Mouse (Mus musculus): ENCODE results near the gene Cercam. TPM values are rescaled to one million over a fixed set of nuclear protein-coding genes. Genes with fewer than 3 reads are reported as not detected.
A peak's percentile ranks its signal among the peaks of the same experiment; 100 is the strongest.

Gene Cercam
- polyA plus RNA-seq (2015; fragmentation: Nextera tagmentation; extraction: Ambion mirVana): 24.5 and 24.8 TPM in 2 replicates

- Histone ChIP-seq H3K4me2 (ENCODE audit: low read depth, low read length) (peak within 1 kb of the TSS; percentile 89), H3K27me3 (replicated peaks; ENCODE audit: control insufficient read depth, insufficient read depth, low read length) (no peaks in the 10 kb centered on the region), H3K27ac (ENCODE audit: low read length) (peak within 1 kb of the TSS; percentile 78), H3K4me3 (ENCODE audit: low read length) (peak within 1 kb of the TSS; percentile 60), H3K9ac (ENCODE audit: low read depth, low read length) (peak within 1 kb of the TSS; percentile 71), H3K4me1 (ENCODE audit: control insufficient read depth, insufficient read depth, low read length) (peaks cover 7% of the 10 kb centered on the region; the same call in 1 of the 2 replicates), H3K9me3 (ENCODE audit: control insufficient read depth, low read length) (no peaks in the 10 kb centered on the region), H3K36me3 (ENCODE audit: control insufficient read depth, insufficient read depth, low read length) (no peaks in the 10 kb centered on the region)
- WGBS: under 1% methylated on average over 44 of the region's 44 CpGs
- ATAC-seq: peak; percentile 90
These were observed at the start of gene Cercam for GRCm38 (mm10) chr2:29868949-29869645. Cercam (plus strand) TSS chr2:29869164.

GRCm38 (mm10) chr2:29819363-29819762 is 49.6 kb upstream of the Cercam start:
- peak overlapping the region; percentile 60 for H3K4me2 ChIP-seq (ENCODE audit: low read depth, low read length)
- peak overlapping the region; percentile 73; the same call in 1 of the 2 replicates for H3K9ac ChIP-seq (ENCODE audit: low read depth, low read length)
- no peaks in the 10 kb centered on the region for H3K27me3 ChIP-seq (replicated peaks; ENCODE audit: control insufficient read depth, insufficient read depth, low read length)
- peaks cover 13% of the 10 kb centered on the region for H3K4me1 ChIP-seq (ENCODE audit: control insufficient read depth, insufficient read depth, low read length)
- no peaks in the 10 kb centered on the region for H3K36me3 ChIP-seq (ENCODE audit: control insufficient read depth, insufficient read depth, low read length)
- 15% methylated on average over 2 of the region's 2 CpGs for WGBS
- no peak for ATAC-seq
- H3K9me3 ChIP-seq (ENCODE audit: control insufficient read depth, low read length): no peaks in the 10 kb centered on the region
- no peak overlapping the region for H3K4me3 ChIP-seq (ENCODE audit: low read length)
- H3K27ac ChIP-seq (ENCODE audit: low read length): peak overlapping the region; percentile 98

- under 1% methylated on average over 35 of the region's 35 CpGs for WGBS
- H3K36me3 ChIP-seq (ENCODE audit: control insufficient read depth, insufficient read depth, low read length): no peaks in the 10 kb centered on the region
- peak; percentile 87 for ATAC-seq
- peak within 1 kb of the TSS; percentile 57 for H3K4me3 ChIP-seq (ENCODE audit: low read length)
- peak within 1 kb of the TSS; percentile 73 for H3K9ac ChIP-seq (ENCODE audit: low read depth, low read length)
- peak within 1 kb of the TSS; percentile 60 for H3K4me2 ChIP-seq (ENCODE audit: low read depth, low read length)
- H3K27ac ChIP-seq (ENCODE audit: low read length): peak within 1 kb of the TSS; percentile 98
- H3K4me1 ChIP-seq (ENCODE audit: control insufficient read depth, insufficient read depth, low read length): peaks cover 13% of the 10 kb centered on the region
- no peaks in the 10 kb centered on the region for H3K27me3 ChIP-seq (replicated peaks; ENCODE audit: control insufficient read depth, insufficient read depth, low read length)
- no peaks in the 10 kb centered on the region for H3K9me3 ChIP-seq (ENCODE audit: control insufficient read depth, low read length)
These were observed 48.7 kb upstream of the Cercam start, which contains the start of gene Urm1 for GRCm38 (mm10) chr2:29820025-29820817. Urm1 (plus strand) TSS chr2:29820075.

GRCm38 (mm10) chr2:29826318-29826925 is 42.5 kb upstream of the Cercam start:
- peak overlapping the region; percentile 57 for H3K4me2 ChIP-seq (ENCODE audit: low read depth, low read length)
- 8% methylated on average over 11 of the region's 11 CpGs for WGBS
- peak overlapping the region; percentile 97 for H3K27ac ChIP-seq (ENCODE audit: low read length)
- no peaks in the 10 kb centered on the region; the same call in 1 of the 2 replicates for H3K36me3 ChIP-seq (ENCODE audit: control insufficient read depth, insufficient read depth, low read length)
- H3K9me3 ChIP-seq (ENCODE audit: control insufficient read depth, low read length): no peaks in the 10 kb centered on the region
- H3K4me1 ChIP-seq (ENCODE audit: control insufficient read depth, insufficient read depth, low read length): peaks cover 3% of the 10 kb centered on the region; the same call in 1 of the 2 replicates
- peak overlapping the region; percentile 79 for H3K4me3 ChIP-seq (ENCODE audit: low read length)
- no peaks in the 10 kb centered on the region for H3K27me3 ChIP-seq (replicated peaks; ENCODE audit: control insufficient read depth, insufficient read depth, low read length)
- ATAC-seq: peak; percentile 17; the same call in 1 of the 2 replicates
- peak overlapping the region; percentile 77 for H3K9ac ChIP-seq (ENCODE audit: low read depth, low read length)

- under 1% methylated on average over 48 of the region's 48 CpGs for WGBS
- H3K27me3 ChIP-seq (replicated peaks; ENCODE audit: control insufficient read depth, insufficient read depth, low read length): no peaks in the 10 kb centered on the region
- peak overlapping the region; percentile 73 for H3K4me2 ChIP-seq (ENCODE audit: low read depth, low read length)
- H3K9ac ChIP-seq (ENCODE audit: low read depth, low read length): peak overlapping the region; percentile 84
- peak overlapping the region; percentile 97 for H3K27ac ChIP-seq (ENCODE audit: low read length)
- H3K9me3 ChIP-seq (ENCODE audit: control insufficient read depth, low read length): no peaks in the 10 kb centered on the region
- H3K36me3 ChIP-seq (ENCODE audit: control insufficient read depth, insufficient read depth, low read length): no peaks in the 10 kb centered on the region; the same call in 1 of the 2 replicates
- H3K4me1 ChIP-seq (ENCODE audit: control insufficient read depth, insufficient read depth, low read length): peaks cover 3% of the 10 kb centered on the region; the same call in 1 of the 2 replicates
- peak overlapping the region; percentile 79 for H3K4me3 ChIP-seq (ENCODE audit: low read length)
- ATAC-seq: peak; percentile 99
These were observed 41.8 kb upstream of the Cercam start for GRCm38 (mm10) chr2:29826926-29827708.

- H3K4me3 ChIP-seq (ENCODE audit: low read length): peak overlapping the region; percentile 79
- no peaks in the 10 kb centered on the region; the same call in 1 of the 2 replicates for H3K36me3 ChIP-seq (ENCODE audit: control insufficient read depth, insufficient read depth, low read length)
- no peaks in the 10 kb centered on the region for H3K27me3 ChIP-seq (replicated peaks; ENCODE audit: control insufficient read depth, insufficient read depth, low read length)
- ATAC-seq: no peak
- H3K9ac ChIP-seq (ENCODE audit: low read depth, low read length): peak overlapping the region; percentile 84
- peak overlapping the region; percentile 73 for H3K4me2 ChIP-seq (ENCODE audit: low read depth, low read length)
- 3% methylated on average over 12 of the region's 12 CpGs for WGBS
- H3K4me1 ChIP-seq (ENCODE audit: control insufficient read depth, insufficient read depth, low read length): peaks cover 3% of the 10 kb centered on the region; the same call in 1 of the 2 replicates
- no peaks in the 10 kb centered on the region for H3K9me3 ChIP-seq (ENCODE audit: control insufficient read depth, low read length)
- peak overlapping the region; percentile 55; the same call in 1 of the 2 replicates for H3K27ac ChIP-seq (ENCODE audit: low read length)
These were observed 41.3 kb upstream of the Cercam start for GRCm38 (mm10) chr2:29827709-29828024.

- Histone ChIP-seq H3K4me1 (ENCODE audit: control insufficient read depth, insufficient read depth, low read length) (peaks cover 2% of the 10 kb centered on the region; the same call in 1 of the 2 replicates), H3K27ac (ENCODE audit: low read length) (no peak overlapping the region), H3K9me3 (ENCODE audit: control insufficient read depth, low read length) (no peaks in the 10 kb centered on the region), H3K4me2 (ENCODE audit: low read depth, low read length) (no peak overlapping the region), H3K9ac (ENCODE audit: low read depth, low read length) (no peak overlapping the region), H3K4me3 (ENCODE audit: low read length) (no peak overlapping the region), H3K27me3 (replicated peaks; ENCODE audit: control insufficient read depth, insufficient read depth, low read length) (no peaks in the 10 kb centered on the region), H3K36me3 (ENCODE audit: control insufficient read depth, insufficient read depth, low read length) (peaks cover 6% of the 10 kb centered on the region; the same call in 1 of the 2 replicates)
- 83% methylated on average over 4 of the region's 4 CpGs for WGBS
- ATAC-seq: no peak
These were observed 37.9 kb upstream of the Cercam start for GRCm38 (mm10) chr2:29831106-29831505.

- WGBS: 92% methylated on average over 5 of the region's 5 CpGs
- Histone ChIP-seq H3K27ac (ENCODE audit: low read length) (no peak overlapping the region), H3K4me1 (ENCODE audit: control insufficient read depth, insufficient read depth, low read length) (no peaks in the 10 kb centered on the region), H3K4me2 (ENCODE audit: low read depth, low read length) (no peak overlapping the region), H3K9me3 (ENCODE audit: control insufficient read depth, low read length) (no peaks in the 10 kb centered on the region), H3K36me3 (ENCODE audit: control insufficient read depth, insufficient read depth, low read length) (peaks cover 8% of the 10 kb centered on the region; the same call in 1 of the 2 replicates), H3K9ac (ENCODE audit: low read depth, low read length) (no peak overlapping the region), H3K27me3 (replicated peaks; ENCODE audit: control insufficient read depth, insufficient read depth, low read length) (no peaks in the 10 kb centered on the region), H3K4me3 (ENCODE audit: low read length) (no peak overlapping the region)
- no peak for ATAC-seq
These were observed 35.2 kb upstream of the Cercam start for GRCm38 (mm10) chr2:29833796-29834195.
